Mouse (Mus musculus): ENCODE measurements at regions not wholly inside any gene's neighbourhood (a gene's known extent, or its start where the extent isn't known, plus 50 kb on each side); places are given as distances from the start of the nearest gene placed in this dataset.

- DNase-seq (ENCODE audit: extremely low read depth, insufficient read length, low spot score): no peak
Observed at GRCm38 (mm10) chr1:110400051-110400450, 417.8 kb downstream of the Cdh7 start.

GRCm38 (mm10) chr1:110447742-110448312 lies 465.6 kb downstream of the Cdh7 start:
- DNase-seq (ENCODE audit: extremely low read depth, insufficient read length, low spot score): no peak

- DNase-seq (ENCODE audit: extremely low read depth, insufficient read length, low spot score): peak; percentile 77
Observed at GRCm38 (mm10) chr1:110483476-110483875, 493.9 kb downstream of the Cdh19 start.

GRCm38 (mm10) chr1:110489372-110489771 lies 488.0 kb downstream of the Cdh19 start:
- no peak for DNase-seq (ENCODE audit: extremely low read depth, insufficient read length, low spot score)

Data from 3134 (cell line).